Mouse (Mus musculus) left cerebral cortex, adult 8-10 months (tissue): Measurements from ENCODE around the gene Atxn7. TPM values are rescaled to one million over a fixed set of nuclear protein-coding genes. Genes with fewer than 3 reads are reported as not detected.

Experiments
- DNase-seq, 2 experiments: peaks; one replicate each; pipeline ENCODE4 v3.0.0; 2022; ENCODE audit warnings: low spot score in 2 of 2
- total RNA-seq, 4 experiments: library from RNA; stranded (reverse); gene quantifications; 2 replicates each; pipeline ENCODE4 v1.2.4; 2022

The Atxn7 gene
- total RNA-seq, 4 experiments from 2014 or later, result 25.6 to 29.9 (median 28.8) TPM

GRCm38 (mm10) chr14:14110710-14111109 lies 149.5 kb downstream of the Atxn7 start:
- no peak for DNase-seq

GRCm38 (mm10) chr14:14120230-14121096 lies 159.2 kb downstream of the Atxn7 start, which contains the start of gene Psmd6:
Gene Psmd6, minus strand, starts transcription at chr14:14120984.
- peak; percentile 82 to 91 for DNase-seq

Other genes with a start within 250 kb of the Atxn7 start
- gene Gm281, start 47.0 kb upstream of the Atxn7 start, total RNA-seq, result not detected
- 10 to 100 TPM; 81.7 to 95.6 (median 93.9) TPM for gene Thoc7, start 412 bp downstream of the Atxn7 start, total RNA-seq
- 100 to 1,000 TPM in 3 of 4 experiments, 10 to 100 TPM in 1; 99.6 to 113 (median 101) TPM for gene Psmd6, start 159.5 kb downstream of the Atxn7 start, total RNA-seq
- gene Olfr720, start 225.4 kb downstream of the Atxn7 start, total RNA-seq, result not detected